Mouse (Mus musculus): ENCODE measurements around the gene Ate1.
A peak's percentile ranks its signal among the peaks of the same experiment; 100 is the strongest.

Ate1 gene

GRCm38 (mm10) chr7:130520812-130521422 is 748 bp upstream of the Ate1 start:
- DNase-seq (ENCODE audit: low read depth): no peak

- peak; percentile 96 for DNase-seq (ENCODE audit: low read depth)
These were observed 797 bp downstream of the Ate1 start for GRCm38 (mm10) chr7:130519096-130520048.

- DNase-seq (ENCODE audit: low read depth): peak; percentile 29
These were observed 1.7 kb downstream of the Ate1 start for GRCm38 (mm10) chr7:130518213-130519095.

GRCm38 (mm10) chr7:130510243-130510642 is 9.9 kb downstream of the Ate1 start:
- DNase-seq (ENCODE audit: low read depth): no peak

DNA sequence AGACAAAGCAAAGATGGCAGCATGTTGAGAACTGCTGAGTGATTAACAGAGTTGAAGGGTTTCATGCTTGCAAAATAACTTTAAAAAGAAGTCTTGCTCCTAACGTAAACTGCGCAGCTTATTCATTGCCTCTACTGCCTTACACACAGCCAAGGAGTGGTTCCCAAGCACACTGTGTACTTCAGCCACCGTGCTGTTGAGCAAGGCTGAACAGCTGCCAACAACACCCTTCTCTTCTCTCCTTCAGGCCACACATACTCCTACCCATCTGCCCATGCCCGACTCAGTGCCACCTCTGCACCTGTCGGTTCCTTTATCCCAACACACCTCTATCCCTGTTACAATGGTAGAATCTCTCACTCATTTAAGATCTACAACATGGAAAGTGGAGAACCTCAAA is 17.2 kb downstream of the Ate1 start:
- DNase-seq (ENCODE audit: low read depth): no peak

GRCm38 (mm10) chr7:130501499-130501898 is 18.7 kb downstream of the Ate1 start:
- no peak for DNase-seq (ENCODE audit: low read depth)

DNA sequence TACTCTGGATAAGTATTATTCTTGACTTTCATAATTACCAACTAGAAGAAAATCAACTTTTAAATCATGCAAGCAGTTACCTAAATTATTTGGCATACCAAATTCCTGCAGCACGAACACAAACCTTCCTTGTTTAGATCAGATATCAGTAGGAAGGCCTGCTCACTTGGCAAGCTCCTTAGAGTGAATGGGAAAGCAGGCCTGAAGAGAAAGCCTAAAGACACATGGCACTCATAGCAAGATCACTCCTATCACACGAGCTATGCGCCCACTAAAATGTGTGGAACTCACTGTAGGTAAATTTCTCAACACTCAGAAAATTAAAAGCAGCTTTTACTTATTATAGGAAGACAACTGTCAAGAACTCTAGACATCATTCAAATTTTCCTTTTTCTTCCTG is 26.8 kb downstream of the Ate1 start:
- no peak for DNase-seq (ENCODE audit: low read depth)

DNA sequence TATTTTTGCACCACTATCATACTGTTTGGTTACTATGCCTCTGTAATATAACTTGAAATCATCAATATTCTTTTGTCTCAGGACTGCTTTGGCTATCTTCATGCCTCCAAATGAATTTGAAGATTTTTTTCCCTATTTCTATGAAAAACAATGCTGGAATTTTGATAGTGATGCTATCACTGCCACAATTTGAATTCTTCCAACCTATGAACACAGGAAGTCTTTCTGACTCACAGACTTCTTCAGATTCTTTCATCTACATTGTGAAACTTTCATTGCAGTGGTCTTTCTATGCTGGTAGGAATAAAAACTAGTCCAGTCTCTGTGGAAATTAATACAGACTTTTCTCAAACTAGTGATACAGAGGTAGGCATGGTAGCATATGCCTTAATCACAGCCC is 28.1 kb downstream of the Ate1 start:
- DNase-seq (ENCODE audit: low read depth): no peak

- DNase-seq (ENCODE audit: low read depth): peak; percentile 23
These were observed 41.2 kb downstream of the Ate1 start for GRCm38 (mm10) chr7:130479003-130479402.

- DNase-seq (ENCODE audit: low read depth): peak; percentile 60
These were observed 44.2 kb downstream of the Ate1 start for GRCm38 (mm10) chr7:130475970-130476369.

DNA sequence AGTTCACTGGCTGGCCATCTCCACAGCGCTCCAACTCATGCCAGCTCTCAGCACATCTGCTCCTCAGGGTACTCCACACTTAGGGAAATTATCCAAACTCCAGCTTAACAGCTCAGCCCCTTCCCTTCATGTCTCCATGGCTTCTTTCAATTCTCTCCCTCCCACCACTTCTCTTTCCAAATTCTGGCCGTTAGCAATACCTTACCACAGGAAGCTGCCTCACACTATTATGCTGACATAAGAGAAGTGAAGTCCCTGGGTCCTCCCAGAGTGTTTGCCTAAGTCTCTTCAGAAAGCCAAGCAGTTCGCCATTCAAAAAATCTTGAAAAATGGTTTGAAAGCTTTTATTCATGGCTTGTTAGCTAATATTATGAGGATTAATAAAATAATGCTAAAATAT is 46.3 kb downstream of the Ate1 start:
- DNase-seq (ENCODE audit: low read depth): no peak

- DNase-seq (ENCODE audit: low read depth): no peak
These were observed 47.5 kb downstream of the Ate1 start for GRCm38 (mm10) chr7:130472683-130473082.

- no peak for DNase-seq (ENCODE audit: low read depth)
These were observed 49.1 kb downstream of the Ate1 start for GRCm38 (mm10) chr7:130471045-130471444.

GRCm38 (mm10) chr7:130455587-130456246 is 64.5 kb downstream of the Ate1 start:
- DNase-seq (ENCODE audit: low read depth): no peak

- no peak for DNase-seq (ENCODE audit: low read depth)
These were observed 65.9 kb downstream of the Ate1 start for GRCm38 (mm10) chr7:130454226-130454625.

DNA sequence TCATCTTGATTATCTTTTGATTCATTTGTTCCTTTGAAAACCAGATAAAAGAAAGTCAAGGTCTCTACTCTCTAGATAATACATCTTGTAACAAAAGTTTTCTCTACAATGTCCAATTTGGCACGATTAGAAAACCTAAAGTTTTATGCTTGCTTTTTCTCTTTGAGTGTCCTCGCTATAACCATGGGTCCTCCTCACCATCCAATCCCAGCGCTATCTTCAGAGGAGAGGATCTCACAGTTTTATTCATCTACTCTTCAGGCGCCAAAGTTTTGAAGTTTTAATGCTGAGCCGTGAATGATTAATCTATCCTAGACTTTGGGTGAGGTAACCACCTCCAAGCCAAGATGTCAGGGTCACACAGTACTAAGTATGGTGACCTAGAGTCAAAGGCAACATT is 84.4 kb downstream of the Ate1 start:
- DNase-seq (ENCODE audit: low read depth): no peak

DNA sequence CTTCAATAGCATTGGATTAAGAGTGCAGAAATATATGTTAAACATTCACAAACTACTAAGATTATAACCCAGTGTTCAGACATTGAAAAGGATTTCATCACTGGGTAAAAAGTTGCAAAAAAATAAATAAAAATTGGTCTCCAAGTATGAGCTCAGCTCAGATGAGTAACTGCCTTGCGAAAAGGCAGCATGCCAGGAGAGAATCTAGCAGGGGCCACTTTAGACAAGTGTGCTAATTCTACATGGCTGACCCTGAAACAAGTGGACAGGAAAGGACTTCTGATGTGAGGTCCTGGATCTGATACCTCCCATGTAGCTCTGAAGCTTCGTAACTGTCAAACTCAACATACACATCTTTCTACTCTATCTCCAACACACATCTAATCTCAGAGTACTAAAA is 88.0 kb downstream of the Ate1 start:
- no peak for DNase-seq (ENCODE audit: low read depth)

DNA sequence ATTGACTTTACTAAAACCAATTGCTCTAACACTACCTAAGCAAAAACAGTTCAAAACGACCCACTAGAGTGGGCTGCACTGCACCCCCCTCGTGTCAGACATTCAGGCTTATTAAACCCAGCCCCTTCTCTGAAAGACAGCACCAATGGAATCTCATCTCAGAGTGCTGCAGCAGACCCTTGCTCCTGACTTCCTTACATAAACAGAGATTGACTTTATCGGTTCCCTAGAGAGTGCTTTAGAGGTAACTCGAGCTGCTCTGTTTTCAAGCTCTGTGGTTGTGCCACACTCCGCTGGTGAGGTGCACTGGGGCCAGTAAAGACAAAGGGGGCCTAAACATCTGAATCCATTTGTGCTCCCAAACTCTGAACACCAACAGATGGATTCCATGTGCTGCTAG is 93.6 kb downstream of the Ate1 start:
- no peak for DNase-seq (ENCODE audit: low read depth)

- no peak for DNase-seq (ENCODE audit: low read depth)
These were observed 94.2 kb downstream of the Ate1 start for GRCm38 (mm10) chr7:130425991-130426390.

DNA sequence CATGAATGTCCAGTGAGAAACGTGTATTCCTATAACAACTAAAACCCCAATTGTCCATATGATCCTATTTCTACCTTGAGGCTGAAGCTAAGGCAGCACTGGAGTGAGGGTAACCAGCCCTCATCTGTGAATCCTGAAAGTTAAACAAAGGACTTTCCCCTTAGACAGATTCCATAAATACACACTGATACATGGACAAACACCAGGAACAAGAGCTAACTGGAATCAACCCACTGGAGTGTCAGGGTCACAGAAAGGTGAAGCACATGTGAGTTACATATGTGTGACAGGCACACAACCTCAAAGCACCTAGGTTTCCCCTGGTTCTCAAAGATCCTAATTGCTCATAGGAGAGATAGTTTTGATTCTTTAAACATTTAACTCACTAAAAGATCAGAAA is 100.2 kb downstream of the Ate1 start:
- DNase-seq (ENCODE audit: low read depth): no peak

DNA sequence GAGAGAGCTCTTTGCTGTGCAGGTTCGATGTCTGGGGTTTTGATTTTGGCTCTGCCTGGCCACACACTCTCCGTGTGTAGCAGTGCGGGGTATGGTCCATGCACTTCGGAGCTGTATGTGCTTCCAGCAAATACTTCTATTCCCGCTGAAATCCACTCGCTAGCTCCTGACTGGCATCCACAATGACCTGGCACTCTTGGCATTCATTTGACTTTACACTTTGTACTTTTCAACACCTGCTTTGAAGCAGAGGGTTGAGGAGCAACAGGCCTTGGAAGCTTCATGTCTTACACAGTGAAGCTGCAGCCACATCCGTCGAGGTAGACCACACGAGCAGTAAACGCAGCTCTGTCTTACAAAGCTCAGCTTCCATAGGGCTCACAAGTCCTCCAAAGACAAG is 112.5 kb downstream of the Ate1 start:
- DNase-seq (ENCODE audit: low read depth): no peak

- no peak for DNase-seq (ENCODE audit: low read depth)
These were observed 116.8 kb downstream of the Ate1 start for GRCm38 (mm10) chr7:130403346-130403745.
